Mouse (Mus musculus) spleen, embryonic (tissue): ENCODE measurements around the gene Tsr3.
"Not testable (repeated sequence)": the region's sequence is repeated elsewhere in the genome, so short reads cannot be mapped to it uniquely, and the experiment has no call there.

Source experiments
- CTCF ChIA-PET: fragments of 350-600 bp; sonication (Branson Sonifier 250); formaldehyde crosslinking; loops from one replicate; lab custom pipeline; 2022; lab: Charles Lee

Gene Tsr3

GRCm38 (mm10) chr17:25239695-25240636 lies at the start of gene Tsr3, which contains the start of gene Gnptg:
TSS of gene Tsr3 (plus strand) at chr17:25240170.
TSS of gene Gnptg (minus strand) at chr17:25240124.
- CTCF ChIA-PET = interaction anchor here (0.5 to 0.9 kb wide), 3 partner anchors 32 to 115 kb away, joined by 3 read pairs; no protein-coding TSS in a partner anchor

GRCm38 (mm10) chr17:25202401-25202800 lies 37.6 kb upstream of the Tsr3 start:
- CTCF ChIA-PET = no interaction called here

- CTCF ChIA-PET = no interaction called here
Observed at GRCm38 (mm10) chr17:25210006-25210405, 30.0 kb upstream of the Tsr3 start.

- CTCF ChIA-PET = no interaction called here
Observed at GRCm38 (mm10) chr17:25210680-25211466, 29.1 kb upstream of the Tsr3 start.

GRCm38 (mm10) chr17:25211705-25212104 lies 28.3 kb upstream of the Tsr3 start:
- CTCF ChIA-PET = no interaction called here

GRCm38 (mm10) chr17:25215431-25215830 lies 24.5 kb upstream of the Tsr3 start:
- CTCF ChIA-PET = no interaction called here

- CTCF ChIA-PET = no interaction called here
Observed at GRCm38 (mm10) chr17:25218967-25219366, 21.0 kb upstream of the Tsr3 start.

GRCm38 (mm10) chr17:25219492-25220295 lies 20.3 kb upstream of the Tsr3 start:
- CTCF ChIA-PET = no interaction called here

GRCm38 (mm10) chr17:25220746-25221145 lies 19.2 kb upstream of the Tsr3 start:
- CTCF ChIA-PET = interaction anchor here (1.1 kb wide), 1 partner anchor 8 kb away, joined by 3 read pairs; no protein-coding TSS in a partner anchor

GRCm38 (mm10) chr17:25221821-25222503 lies 18.0 kb upstream of the Tsr3 start:
- CTCF ChIA-PET = interaction anchor here (1.1 kb wide), 1 partner anchor 9 kb away, joined by 3 read pairs; no protein-coding TSS in a partner anchor

GRCm38 (mm10) chr17:25222504-25222940 lies 17.4 kb upstream of the Tsr3 start:
- CTCF ChIA-PET = interaction anchor here (0.6 kb wide), 1 partner anchor 58 kb away, joined by 4 read pairs; no protein-coding TSS in a partner anchor

- CTCF ChIA-PET = interaction anchor here (0.6 kb wide), 1 partner anchor 58 kb away, joined by 4 read pairs; no protein-coding TSS in a partner anchor
Observed at GRCm38 (mm10) chr17:25222951-25223601, 16.9 kb upstream of the Tsr3 start.

GRCm38 (mm10) chr17:25224586-25225222 lies 15.3 kb upstream of the Tsr3 start:
- CTCF ChIA-PET = interaction anchor here (0.7 kb wide), 1 partner anchor 32 kb away, joined by 4 read pairs; no protein-coding TSS in a partner anchor

GRCm38 (mm10) chr17:25225659-25226058 lies 14.3 kb upstream of the Tsr3 start:
- CTCF ChIA-PET = no interaction called here

GRCm38 (mm10) chr17:25227991-25228390 lies 12.0 kb upstream of the Tsr3 start:
- CTCF ChIA-PET = no interaction called here

- CTCF ChIA-PET = not testable (repeated sequence)
Observed at GRCm38 (mm10) chr17:25230014-25230655, 9.8 kb upstream of the Tsr3 start.

GRCm38 (mm10) chr17:25230700-25231099 lies 9.3 kb upstream of the Tsr3 start:
- CTCF ChIA-PET = no interaction called here

- CTCF ChIA-PET = interaction anchor here (0.5 kb wide), 1 partner anchor 1503 kb away, joined by 3 read pairs; no protein-coding TSS in a partner anchor
Observed at GRCm38 (mm10) chr17:25231621-25232020, 8.3 kb upstream of the Tsr3 start.

- CTCF ChIA-PET = no interaction called here
Observed at GRCm38 (mm10) chr17:25235635-25236034, 4.3 kb upstream of the Tsr3 start.
